Mouse (Mus musculus): Measurements from ENCODE around the gene 6330409D20Rik. TPM values are rescaled to one million over a fixed set of nuclear protein-coding genes. Genes with fewer than 3 reads are reported as not detected.

6330409D20Rik gene
- polyA plus RNA-seq, 1 experiment, result not detected

DNA sequence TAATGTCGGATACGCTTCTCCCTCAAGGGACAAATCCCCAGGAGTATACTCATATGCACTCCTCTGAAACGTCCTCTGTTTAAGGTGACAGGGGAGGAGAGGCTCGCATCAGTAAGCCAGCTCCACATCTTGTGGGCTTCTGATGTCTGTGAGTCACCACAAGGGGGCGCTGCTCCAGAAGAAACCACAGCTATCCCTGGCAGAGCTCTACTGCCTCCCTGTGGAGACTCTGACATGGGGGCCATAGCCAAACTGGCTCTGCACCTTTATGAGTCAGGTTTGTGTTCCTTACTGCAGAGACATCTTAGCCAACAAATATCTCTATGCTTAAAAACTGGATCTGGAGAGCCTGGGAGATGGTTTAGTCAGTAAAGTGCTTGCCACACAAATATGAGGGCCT, 51.4 kb downstream of the 6330409D20Rik start:
- TF ChIP-seq CTCF (IDR thresholded peaks at IDR 0.05; ENCODE audit: extremely low read depth, insufficient read length, insufficient replicate concordance, low read depth, low read length) (peak; percentile 100), POLR2A (IDR thresholded peaks at IDR 0.05; ENCODE audit: low read depth, low read length) (no peak)

DNA sequence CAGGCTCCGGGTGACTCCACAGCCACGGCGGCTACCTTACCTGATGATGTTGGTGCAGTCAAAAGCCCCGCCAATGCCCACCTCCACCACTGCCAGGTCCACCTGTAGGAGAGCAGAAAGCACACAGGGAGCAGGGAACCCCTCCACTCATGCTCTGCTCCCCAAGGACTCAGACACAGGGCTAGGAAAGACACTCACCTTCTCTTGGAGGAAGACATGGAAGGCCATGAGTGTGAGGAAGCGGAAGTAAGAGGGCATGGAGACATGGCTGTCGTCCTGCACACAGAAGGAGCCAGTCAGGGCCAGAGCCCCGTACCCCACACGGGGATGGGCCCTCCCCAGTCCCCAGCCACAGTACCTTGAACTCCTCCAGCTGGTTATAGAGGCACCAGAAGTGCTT, 53.3 kb downstream of the 6330409D20Rik start:
- WGBS, result 95% methylated on average over 8 of the region's 8 CpGs

More for the DNA sequence above, 51.4 kb downstream of the 6330409D20Rik start:
- 29% methylated on average over 5 of the region's 5 CpGs for WGBS
- Histone ChIP-seq H3K27me3 (ENCODE audit: control insufficient read depth, insufficient read depth, low read length) (no peaks in the 10 kb centered on the region), H3K27ac (ENCODE audit: insufficient read depth, low read depth, low read length) (no peak overlapping the region), H3K36me3 (ENCODE audit: control insufficient read depth, insufficient read depth, low read length) (peaks cover 20% of the 10 kb centered on the region; the same call in 1 of the 2 replicates), H3K4me3 (ENCODE audit: low read depth, low read length) (no peak overlapping the region), H3K4me1 (ENCODE audit: control insufficient read depth, insufficient read depth, insufficient read length, low read length) (peaks cover 13% of the 10 kb centered on the region)

GRCm38 (mm10) chr2:32686640-32687039, 54.2 kb downstream of the 6330409D20Rik start:
- Histone ChIP-seq H3K4me3 (ENCODE audit: low read depth, low read length) (no peak overlapping the region), H3K36me3 (ENCODE audit: control insufficient read depth, insufficient read depth, low read length) (peaks cover 24% of the 10 kb centered on the region; the same call in 1 of the 2 replicates), H3K27ac (ENCODE audit: insufficient read depth, low read depth, low read length) (no peak overlapping the region), H3K4me1 (ENCODE audit: control insufficient read depth, insufficient read depth, insufficient read length, low read length) (no peaks in the 10 kb centered on the region; the same call in 1 of the 2 replicates), H3K27me3 (ENCODE audit: control insufficient read depth, insufficient read depth, low read length) (no peaks in the 10 kb centered on the region)
- no peak for TF ChIP-seq POLR2A (IDR thresholded peaks at IDR 0.05; ENCODE audit: low read depth, low read length)
- TF ChIP-seq CTCF (IDR thresholded peaks at IDR 0.05; ENCODE audit: extremely low read depth, insufficient read length, insufficient replicate concordance, low read depth, low read length), result no peak
- 92% methylated on average over 6 of the region's 6 CpGs for WGBS

More for the DNA sequence above, 53.3 kb downstream of the 6330409D20Rik start:
- H3K4me1 ChIP-seq (ENCODE audit: control insufficient read depth, insufficient read depth, insufficient read length, low read length), result peaks cover 3% of the 10 kb centered on the region
- H3K27ac ChIP-seq (ENCODE audit: insufficient read depth, low read depth, low read length), result no peak overlapping the region
- no peak overlapping the region for H3K4me3 ChIP-seq (ENCODE audit: low read depth, low read length)
- H3K27me3 ChIP-seq (ENCODE audit: control insufficient read depth, insufficient read depth, low read length), result no peaks in the 10 kb centered on the region
- TF ChIP-seq CTCF (IDR thresholded peaks at IDR 0.05; ENCODE audit: extremely low read depth, insufficient read length, insufficient replicate concordance, low read depth, low read length), result no peak
- TF ChIP-seq POLR2A (IDR thresholded peaks at IDR 0.05; ENCODE audit: low read depth, low read length), result no peak
- H3K36me3 ChIP-seq (ENCODE audit: control insufficient read depth, insufficient read depth, low read length), result peaks cover 24% of the 10 kb centered on the region; the same call in 1 of the 2 replicates

GRCm38 (mm10) chr2:32685807-32686206, 55.0 kb downstream of the 6330409D20Rik start:
- Histone ChIP-seq H3K27me3 (ENCODE audit: control insufficient read depth, insufficient read depth, low read length) (no peaks in the 10 kb centered on the region), H3K4me1 (ENCODE audit: control insufficient read depth, insufficient read depth, insufficient read length, low read length) (no peaks in the 10 kb centered on the region; the same call in 1 of the 2 replicates), H3K36me3 (ENCODE audit: control insufficient read depth, insufficient read depth, low read length) (peaks cover 24% of the 10 kb centered on the region; the same call in 1 of the 2 replicates), H3K4me3 (ENCODE audit: low read depth, low read length) (no peak overlapping the region), H3K27ac (ENCODE audit: insufficient read depth, low read depth, low read length) (no peak overlapping the region)
- TF ChIP-seq CTCF (IDR thresholded peaks at IDR 0.05; ENCODE audit: extremely low read depth, insufficient read length, insufficient replicate concordance, low read depth, low read length) (no peak), POLR2A (IDR thresholded peaks at IDR 0.05; ENCODE audit: low read depth, low read length) (no peak)
- WGBS, result 92% methylated on average over 3 of the region's 3 CpGs

GRCm38 (mm10) chr2:32684681-32685428, 56.0 kb downstream of the 6330409D20Rik start:
- Histone ChIP-seq H3K27ac (ENCODE audit: insufficient read depth, low read depth, low read length) (no peak overlapping the region), H3K4me1 (ENCODE audit: control insufficient read depth, insufficient read depth, insufficient read length, low read length) (no peaks in the 10 kb centered on the region; the same call in 1 of the 2 replicates), H3K27me3 (ENCODE audit: control insufficient read depth, insufficient read depth, low read length) (no peaks in the 10 kb centered on the region), H3K36me3 (ENCODE audit: control insufficient read depth, insufficient read depth, low read length) (peaks cover 24% of the 10 kb centered on the region; the same call in 1 of the 2 replicates), H3K4me3 (ENCODE audit: low read depth, low read length) (no peak overlapping the region)
- 90% methylated on average over 15 of the region's 15 CpGs for WGBS
- TF ChIP-seq POLR2A (IDR thresholded peaks at IDR 0.05; ENCODE audit: low read depth, low read length), result no peak
- TF ChIP-seq CTCF (IDR thresholded peaks at IDR 0.05; ENCODE audit: extremely low read depth, insufficient read length, insufficient replicate concordance, low read depth, low read length), result no peak

DNA sequence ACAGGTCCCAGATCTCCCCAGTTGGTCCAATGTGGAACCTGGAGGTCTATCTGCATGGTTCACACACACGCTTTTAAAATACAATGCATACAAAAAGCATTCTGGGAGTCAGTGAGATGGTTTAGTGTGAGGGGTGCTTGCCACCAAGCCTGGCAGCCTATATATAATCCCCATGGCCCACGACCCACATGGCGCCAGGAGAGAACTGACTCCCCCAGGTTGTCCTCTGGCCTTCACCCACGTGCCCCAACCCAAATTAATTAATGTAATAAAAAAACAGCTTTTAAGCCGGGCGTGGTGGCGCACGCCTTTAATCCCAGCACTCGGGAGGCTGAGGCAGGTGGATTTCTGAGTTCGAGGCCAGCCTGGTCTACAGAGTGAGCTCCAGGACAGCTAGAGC, 57.1 kb downstream of the 6330409D20Rik start:
- WGBS, result 86% methylated on average over 10 of the region's 10 CpGs
- Histone ChIP-seq H3K4me3 (ENCODE audit: low read depth, low read length) (no peak overlapping the region), H3K4me1 (ENCODE audit: control insufficient read depth, insufficient read depth, insufficient read length, low read length) (no peaks in the 10 kb centered on the region; the same call in 1 of the 2 replicates), H3K36me3 (ENCODE audit: control insufficient read depth, insufficient read depth, low read length) (peaks cover 24% of the 10 kb centered on the region; the same call in 1 of the 2 replicates), H3K27ac (ENCODE audit: insufficient read depth, low read depth, low read length) (no peak overlapping the region), H3K27me3 (ENCODE audit: control insufficient read depth, insufficient read depth, low read length) (no peaks in the 10 kb centered on the region)
- TF ChIP-seq POLR2A (IDR thresholded peaks at IDR 0.05; ENCODE audit: low read depth, low read length) (no peak), CTCF (IDR thresholded peaks at IDR 0.05; ENCODE audit: extremely low read depth, insufficient read length, insufficient replicate concordance, low read depth, low read length) (no peak)

GRCm38 (mm10) chr2:32682721-32683417, 57.9 kb downstream of the 6330409D20Rik start:
- H3K27ac ChIP-seq (ENCODE audit: insufficient read depth, low read depth, low read length), result no peak overlapping the region
- 84% methylated on average over 14 of the region's 14 CpGs for WGBS
- no peaks in the 10 kb centered on the region for H3K27me3 ChIP-seq (ENCODE audit: control insufficient read depth, insufficient read depth, low read length)
- no peaks in the 10 kb centered on the region; the same call in 1 of the 2 replicates for H3K4me1 ChIP-seq (ENCODE audit: control insufficient read depth, insufficient read depth, insufficient read length, low read length)
- TF ChIP-seq CTCF (IDR thresholded peaks at IDR 0.05; ENCODE audit: extremely low read depth, insufficient read length, insufficient replicate concordance, low read depth, low read length) (no peak), POLR2A (IDR thresholded peaks at IDR 0.05; ENCODE audit: low read depth, low read length) (no peak)
- H3K4me3 ChIP-seq (ENCODE audit: low read depth, low read length), result no peak overlapping the region
- peaks cover 22% of the 10 kb centered on the region; the same call in 1 of the 2 replicates for H3K36me3 ChIP-seq (ENCODE audit: control insufficient read depth, insufficient read depth, low read length)

Other genes starting within 250 kb of the 6330409D20Rik start
- gene Fam102a, start 205.7 kb downstream of the 6330409D20Rik start, polyA plus RNA-seq (2012; rRNA removed), result 55.2 and 96.2 TPM in 2 replicates
- gene Dpm2, start 170.2 kb downstream of the 6330409D20Rik start, polyA plus RNA-seq (2012; rRNA removed), result 49.3 and 87.5 TPM in 2 replicates
- gene Pip5kl1, start 166.2 kb downstream of the 6330409D20Rik start, polyA plus RNA-seq (2012; rRNA removed), result 0.15 and 0.25 TPM in 2 replicates
- gene 9430097D07Rik, start 165.3 kb downstream of the 6330409D20Rik start, polyA plus RNA-seq (2012; rRNA removed), result not detected in 2 replicates
- gene St6galnac4, start 153.9 kb downstream of the 6330409D20Rik start, polyA plus RNA-seq (2012; rRNA removed), result 9.1 and 9.6 TPM in 2 replicates
- 12.5 and 18.2 TPM in 2 replicates for gene St6galnac6, start 141.3 kb downstream of the 6330409D20Rik start, polyA plus RNA-seq (2012; rRNA removed)
- 3.4 and 3.7 TPM in 2 replicates for gene Ak1, start 119.3 kb downstream of the 6330409D20Rik start, polyA plus RNA-seq (2012; rRNA removed)
- gene Eng, start 94.4 kb downstream of the 6330409D20Rik start, polyA plus RNA-seq (2012; rRNA removed), result 36.8 and 54.4 TPM in 2 replicates
- 25.6 and 26.0 TPM in 2 replicates for gene Fpgs, start 36.9 kb downstream of the 6330409D20Rik start, polyA plus RNA-seq (2012; rRNA removed)
- gene Cdk9, start 27.9 kb downstream of the 6330409D20Rik start, polyA plus RNA-seq (2012; rRNA removed), result 41.9 and 89.9 TPM in 2 replicates
- 10.9 and 25.3 TPM in 2 replicates for gene Sh2d3c, start 20.0 kb downstream of the 6330409D20Rik start, polyA plus RNA-seq (2012; rRNA removed)
- 86.2 and 133 TPM in 2 replicates for gene Tor2a, start 16.2 kb upstream of the 6330409D20Rik start, polyA plus RNA-seq (2012; rRNA removed)
- 1.0 and 2.3 TPM in 2 replicates for gene Ttc16, start 34.6 kb upstream of the 6330409D20Rik start, polyA plus RNA-seq (2012; rRNA removed)
- 28.4 and 65.8 TPM in 2 replicates for gene Ptrh1, start 34.8 kb upstream of the 6330409D20Rik start, polyA plus RNA-seq (2012; rRNA removed)
- 0.06 TPM in 1 of 2 replicates, not detected in the other for gene Cfap157, start 43.4 kb upstream of the 6330409D20Rik start, polyA plus RNA-seq (2012; rRNA removed)
- gene Stxbp1, start 106.2 kb upstream of the 6330409D20Rik start, polyA plus RNA-seq (2012; rRNA removed), result 3.6 and 7.0 TPM in 2 replicates
- 19.4 and 27.2 TPM in 2 replicates for gene Fam129b, start 135.1 kb upstream of the 6330409D20Rik start, polyA plus RNA-seq (2012; rRNA removed)
- 80.3 and 161 TPM in 2 replicates for gene Rpl12, start 220.5 kb upstream of the 6330409D20Rik start, polyA plus RNA-seq (2012; rRNA removed)
- gene Lrsam1, start 220.6 kb upstream of the 6330409D20Rik start, polyA plus RNA-seq (2012; rRNA removed), result 6.4 and 12.0 TPM in 2 replicates
- gene Slc2a8, start 241.1 kb upstream of the 6330409D20Rik start, polyA plus RNA-seq (2012; rRNA removed), result 16.6 and 46.7 TPM in 2 replicates